Mouse (Mus musculus) intestine, embryonic 15.5 days (tissue): Measurements from ENCODE around the gene Zfp335. TPM values are rescaled to one million over a fixed set of nuclear protein-coding genes. Genes with fewer than 3 reads are reported as not detected.
A peak's percentile ranks its signal among the peaks of the same experiment; 100 is the strongest.

Source experiments
- ATAC-seq: fragments of 200-750 bp; cut with Nextera tagmentation; 2 replicates; pipeline ENCODE4 v1.8.0; 2017; ENCODE audit warnings: moderate TSS enrichment, moderate library complexity
- H3K27ac ChIP-seq: fragments of 300-500 bp; sonication (generic); 2 replicates; pipeline ENCODE4 v1.5.1; 2015; ENCODE audit warnings: mild to moderate bottlenecking, inconsistent platforms
- H3K27me3 ChIP-seq: fragments of 300-500 bp; sonication (generic); replicated peaks from 2 replicates; pipeline ENCODE4 v1.6.1; 2015; ENCODE audit warnings: inconsistent platforms
- H3K36me3 ChIP-seq: fragments of 300-500 bp; sonication (generic); 2 replicates; pipeline ENCODE4 v1.6.1; 2015; ENCODE audit warnings: inconsistent platforms
- H3K4me1 ChIP-seq: fragments of 300-500 bp; sonication (generic); replicated peaks from 2 replicates; pipeline ENCODE4 v1.6.1; 2015; ENCODE audit warnings: inconsistent platforms
- H3K4me2 ChIP-seq: fragments of 300-500 bp; sonication (generic); replicated peaks from 2 replicates; pipeline ENCODE4 v1.6.1; 2015; ENCODE audit warnings: mild to moderate bottlenecking, inconsistent platforms
- H3K4me3 ChIP-seq: fragments of 300-500 bp; sonication (generic); replicated peaks from 2 replicates; pipeline ENCODE4 v1.5.1; 2015; ENCODE audit warnings: inconsistent platforms
- H3K9ac ChIP-seq: fragments of 300-500 bp; sonication (generic); 2 replicates; pipeline ENCODE4 v1.6.1; 2015; ENCODE audit warnings: inconsistent platforms
- H3K9me3 ChIP-seq: fragments of 300-500 bp; sonication (generic); 2 replicates; pipeline ENCODE4 v1.6.1; 2016; ENCODE audit warnings: inconsistent platforms
- WGBS: fragments of 180-500 bp; shearing (Covaris S2); methylation state at CpG from one replicate; pipeline ENCODE4 v1.1.7; 2015; 5-methylcytosine and 5-hydroxymethylcytosine counted together
- polyA plus RNA-seq: library from polyadenylated mRNA; unstranded; fragments of >200 nt; fragmentation: Nextera tagmentation; extraction: Ambion mirVana; gene quantifications from 2 replicates; pipeline ENCODE4 v1.2.1, GENCODE M21; 2015

The Zfp335 gene
- polyA plus RNA-seq, 1 experiment from 2014 or later, result 10.7 TPM

DNA sequence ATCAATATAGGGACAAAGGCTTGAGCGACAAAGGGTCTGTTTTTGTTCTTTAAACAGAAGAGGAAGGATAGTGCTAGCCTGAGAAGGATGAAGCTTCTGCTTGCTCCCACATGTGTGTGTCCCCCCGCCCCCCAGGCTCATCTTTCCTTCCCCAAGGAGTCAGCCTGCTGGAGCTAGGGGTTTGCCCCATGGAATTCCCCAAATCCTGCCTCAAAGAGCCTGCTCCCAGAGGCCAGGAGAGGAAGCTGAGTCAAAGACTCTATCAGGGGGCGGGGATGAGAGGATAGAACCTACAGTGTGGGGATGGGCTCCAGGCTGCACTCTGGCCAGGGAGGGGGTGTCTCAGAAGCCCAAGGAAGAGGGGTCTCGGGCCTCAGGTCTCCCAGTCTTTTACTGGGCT is 35.9 kb upstream of the Zfp335 start:
- H3K4me3 ChIP-seq, result no peak overlapping the region
- H3K4me2 ChIP-seq, result no peak overlapping the region
- peaks cover 14% of the 10 kb centered on the region; the same call in 1 of the 2 replicates for H3K4me1 ChIP-seq
- no peak overlapping the region for H3K27ac ChIP-seq
- ATAC-seq, result no peak
- no peak overlapping the region for H3K9ac ChIP-seq
- peaks cover 60% of the 10 kb centered on the region for H3K27me3 ChIP-seq
- H3K36me3 ChIP-seq, result no peaks in the 10 kb centered on the region
- no peaks in the 10 kb centered on the region for H3K9me3 ChIP-seq
- 43% methylated on average over 4 of the region's 4 CpGs for WGBS

DNA sequence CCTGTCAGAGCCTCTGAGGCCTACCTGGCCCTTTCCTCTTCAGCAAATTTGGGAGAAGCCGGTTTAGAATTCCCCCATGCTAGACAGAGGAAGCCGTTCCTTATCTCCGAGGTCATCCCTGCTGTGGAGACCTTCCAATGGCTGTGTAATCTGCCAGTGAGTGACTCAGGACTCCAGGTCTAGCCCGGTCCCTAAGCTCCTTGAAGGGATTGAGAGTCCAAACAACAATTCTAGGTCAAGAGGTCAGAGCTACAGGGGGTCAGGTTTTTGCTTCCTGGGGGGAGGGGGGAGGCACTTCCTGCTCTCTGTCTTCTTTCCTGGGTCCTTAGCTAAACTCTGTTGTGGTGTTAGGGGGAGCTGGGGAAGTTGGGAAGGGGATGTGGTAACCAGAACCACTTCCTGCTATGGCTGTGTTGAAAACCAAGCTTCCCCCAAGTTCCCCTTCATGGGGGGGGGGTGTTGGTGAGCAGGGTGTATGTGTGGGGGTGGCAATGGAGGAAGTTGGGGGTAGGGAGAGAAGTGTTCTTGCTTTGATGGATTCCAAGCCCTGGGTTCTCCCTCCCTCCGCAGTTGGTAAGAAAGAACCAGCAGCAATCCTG is 31.2 kb upstream of the Zfp335 start:
- Histone ChIP-seq H3K4me3 (no peak overlapping the region), H3K4me1 (peaks cover 21% of the 10 kb centered on the region), H3K9ac (no peak overlapping the region), H3K4me2 (no peak overlapping the region), H3K9me3 (no peaks in the 10 kb centered on the region), H3K27me3 (peaks cover 36% of the 10 kb centered on the region), H3K27ac (no peak overlapping the region), H3K36me3 (no peaks in the 10 kb centered on the region)
- no peak for ATAC-seq
- WGBS, result 21% methylated on average over 5 of the region's 5 CpGs

DNA sequence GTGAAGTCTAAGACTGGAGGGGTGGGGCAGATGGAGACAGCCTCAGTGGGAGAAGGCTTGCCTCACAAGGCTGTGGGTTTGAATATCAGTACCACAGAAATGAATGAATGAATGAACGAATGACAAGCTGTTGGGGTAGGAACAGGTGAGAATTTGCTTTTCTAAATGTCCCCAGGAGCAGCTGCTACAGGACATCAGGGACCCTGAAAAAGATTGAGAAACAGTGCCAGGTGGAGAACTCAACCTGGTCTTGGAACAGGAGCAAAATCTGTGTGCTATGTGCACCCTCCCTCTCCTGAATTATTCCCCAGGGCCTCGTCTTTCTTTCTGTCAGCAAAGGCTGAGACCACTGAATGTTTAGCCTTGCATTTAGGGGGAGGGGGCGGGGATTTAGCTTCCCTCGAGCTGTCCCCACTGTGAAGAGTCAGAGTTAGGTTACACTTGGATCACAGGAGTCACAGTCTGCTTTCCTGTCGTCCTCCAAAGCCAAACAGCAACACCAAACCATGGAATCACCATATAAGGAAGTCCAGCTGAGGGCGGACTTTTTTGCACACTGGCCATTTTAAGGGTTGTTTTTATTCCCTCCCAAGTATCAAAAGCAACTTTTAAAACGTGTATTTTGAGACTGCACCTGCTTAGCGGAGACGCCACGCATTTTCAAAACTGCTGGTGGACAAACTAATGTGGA is 28.7 kb upstream of the Zfp335 start, which contains the start of gene Mmp9:
Gene Mmp9 (plus strand): TSS at position 641 of the 691 bp plus-strand sequence.
- Histone ChIP-seq H3K27ac (no peak within 1 kb of the TSS), H3K4me3 (no peak within 1 kb of the TSS), H3K9ac (no peak within 1 kb of the TSS), H3K36me3 (no peaks in the 10 kb centered on the region), H3K4me2 (no peak within 1 kb of the TSS), H3K4me1 (peaks cover 21% of the 10 kb centered on the region), H3K9me3 (no peaks in the 10 kb centered on the region), H3K27me3 (peaks cover 32% of the 10 kb centered on the region)
- ATAC-seq, result no peak
- WGBS, result 27% methylated on average over 10 of the region's 10 CpGs

DNA sequence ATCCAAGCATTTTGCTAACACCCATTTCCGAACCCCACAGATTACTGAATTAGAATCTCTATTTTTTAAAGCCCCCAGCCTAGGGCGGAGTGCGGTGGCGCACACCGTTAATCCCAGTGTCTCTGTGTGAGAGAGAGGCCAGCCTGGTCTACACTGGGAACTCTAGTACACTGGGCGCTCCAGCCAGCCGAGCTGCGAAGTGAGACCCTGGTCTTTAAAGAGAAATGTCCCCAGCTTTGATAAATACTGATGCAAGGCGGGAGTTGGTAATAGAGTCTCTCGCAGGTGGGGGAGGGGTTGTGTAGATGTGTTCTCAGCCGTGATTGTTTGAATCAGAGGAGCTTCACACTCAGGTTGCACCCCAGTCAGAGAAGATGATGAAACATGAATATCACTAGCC is 27.5 kb upstream of the Zfp335 start:
- 10% methylated on average over 11 of the region's 11 CpGs for WGBS
- 0 out of 2 replicates have a peak, but pooled peaks have one; percentile 16 for ATAC-seq
- H3K27me3 ChIP-seq, result peaks cover 32% of the 10 kb centered on the region
- no peak overlapping the region for H3K9ac ChIP-seq
- H3K27ac ChIP-seq, result no peak overlapping the region
- peak overlapping the region; percentile 77 for H3K4me2 ChIP-seq
- H3K4me1 ChIP-seq, result peaks cover 21% of the 10 kb centered on the region
- H3K9me3 ChIP-seq, result no peaks in the 10 kb centered on the region
- H3K36me3 ChIP-seq, result no peaks in the 10 kb centered on the region
- peak overlapping the region; percentile 31 for H3K4me3 ChIP-seq

DNA sequence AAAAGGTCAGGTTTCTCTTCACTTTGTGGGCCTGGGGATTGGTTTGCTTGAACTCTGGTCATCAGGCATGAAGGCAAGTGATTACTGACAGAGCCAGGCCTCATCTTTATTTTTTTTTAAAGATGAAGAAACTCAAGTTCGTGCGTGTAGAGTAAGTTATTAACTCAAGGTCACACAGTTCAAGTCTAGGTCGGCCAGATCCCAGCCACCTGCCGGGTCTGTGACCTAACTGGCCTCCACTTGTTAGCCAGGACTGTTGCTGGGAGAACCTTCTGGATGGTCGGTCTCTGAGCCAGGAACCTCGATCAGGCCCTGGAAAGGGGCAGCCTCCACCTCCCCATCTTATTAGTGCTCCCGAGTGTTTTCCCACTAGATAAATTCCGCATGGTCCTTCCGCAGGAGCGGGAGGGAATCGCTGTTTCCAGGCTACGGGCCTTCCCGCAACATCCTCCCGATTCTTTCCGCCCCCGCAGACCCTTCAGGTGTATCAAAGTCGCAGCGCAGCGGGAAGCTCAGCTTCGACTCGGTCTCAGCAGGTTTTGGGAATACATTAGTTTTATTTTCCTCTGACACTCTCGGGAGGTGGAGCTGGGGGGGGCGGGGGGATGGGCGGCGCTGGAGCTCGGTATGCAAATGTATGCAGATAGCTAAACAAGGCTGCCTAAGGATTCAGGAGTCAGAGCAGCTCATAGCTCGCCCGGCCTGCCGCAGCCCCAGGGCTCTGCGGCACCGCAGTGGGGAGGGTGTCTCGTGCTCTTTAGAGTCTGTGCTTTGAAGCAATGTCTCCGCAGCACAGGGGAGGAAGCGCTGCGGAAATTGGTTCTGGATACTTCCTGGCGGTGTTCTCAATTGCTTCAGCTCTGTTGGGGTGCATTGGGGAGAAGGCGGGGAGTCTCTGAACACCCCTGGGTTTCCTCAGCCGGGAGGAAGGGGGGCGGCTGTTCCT is 26.9 kb upstream of the Zfp335 start:
- no peaks in the 10 kb centered on the region for H3K36me3 ChIP-seq
- no peaks in the 10 kb centered on the region for H3K9me3 ChIP-seq
- H3K9ac ChIP-seq, result 0 out of 2 replicates have a peak overlapping the region, but pooled peaks have one; percentile 8
- H3K27ac ChIP-seq, result no peak overlapping the region
- H3K4me1 ChIP-seq, result peaks cover 21% of the 10 kb centered on the region
- peak overlapping the region; percentile 77 for H3K4me2 ChIP-seq
- 4% methylated on average over 39 of the region's 39 CpGs for WGBS
- H3K4me3 ChIP-seq, result peak overlapping the region; percentile 31
- ATAC-seq, result peak; percentile 73
- H3K27me3 ChIP-seq, result peaks cover 32% of the 10 kb centered on the region

DNA sequence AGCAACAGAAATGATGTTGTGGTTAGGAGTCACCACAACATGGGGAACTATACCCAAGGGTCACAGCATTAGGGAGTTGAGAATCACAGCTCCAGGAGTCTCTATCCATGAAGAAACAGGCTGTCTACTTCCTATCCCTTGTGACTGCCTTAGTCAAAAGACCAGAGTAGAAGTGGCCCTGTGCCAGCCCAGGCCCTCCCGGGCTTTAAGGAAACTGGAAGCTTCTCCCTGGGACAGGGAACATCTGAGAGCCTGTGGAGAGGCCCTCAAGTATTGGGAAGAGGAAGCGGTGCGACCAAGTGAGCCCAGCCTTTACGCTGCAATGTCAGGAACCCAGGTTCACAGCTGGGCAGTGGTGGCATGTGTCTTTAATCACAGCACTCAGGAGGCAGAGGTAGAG is 24.4 kb upstream of the Zfp335 start:
- ATAC-seq, result no peak
- Histone ChIP-seq H3K4me2 (no peak overlapping the region), H3K4me3 (no peak overlapping the region), H3K27me3 (peaks cover 34% of the 10 kb centered on the region), H3K4me1 (peaks cover 25% of the 10 kb centered on the region), H3K9me3 (no peaks in the 10 kb centered on the region), H3K36me3 (no peaks in the 10 kb centered on the region), H3K9ac (no peak overlapping the region), H3K27ac (no peak overlapping the region)
- 64% methylated on average over 4 of the region's 4 CpGs for WGBS

DNA sequence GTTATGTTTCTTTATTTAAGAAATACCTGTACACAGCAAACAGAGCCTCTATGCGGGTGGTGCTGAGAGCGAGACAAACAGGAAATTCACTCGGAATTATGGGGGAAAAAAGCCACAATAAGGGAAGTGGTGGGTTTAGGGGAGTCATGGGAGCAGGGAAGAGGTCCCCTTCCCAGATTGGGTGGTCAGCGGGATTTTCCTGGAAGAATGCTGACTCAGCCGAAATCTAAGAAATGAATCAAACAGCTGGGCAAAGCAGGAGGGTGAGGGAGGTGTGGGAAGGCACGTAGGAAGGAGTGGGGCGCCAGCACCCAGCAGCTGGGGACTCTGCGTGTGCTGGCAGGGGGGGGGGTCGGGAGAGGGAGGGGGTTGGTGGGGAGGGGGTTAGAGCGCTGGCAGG is 22.0 kb upstream of the Zfp335 start:
- Histone ChIP-seq H3K9me3 (no peaks in the 10 kb centered on the region), H3K27ac (no peak overlapping the region), H3K36me3 (no peaks in the 10 kb centered on the region), H3K27me3 (peaks cover 19% of the 10 kb centered on the region), H3K4me1 (peaks cover 12% of the 10 kb centered on the region), H3K4me2 (no peak overlapping the region), H3K4me3 (no peak overlapping the region), H3K9ac (no peak overlapping the region)
- no peak for ATAC-seq
- WGBS, result 33% methylated on average over 8 of the region's 10 CpGs

DNA sequence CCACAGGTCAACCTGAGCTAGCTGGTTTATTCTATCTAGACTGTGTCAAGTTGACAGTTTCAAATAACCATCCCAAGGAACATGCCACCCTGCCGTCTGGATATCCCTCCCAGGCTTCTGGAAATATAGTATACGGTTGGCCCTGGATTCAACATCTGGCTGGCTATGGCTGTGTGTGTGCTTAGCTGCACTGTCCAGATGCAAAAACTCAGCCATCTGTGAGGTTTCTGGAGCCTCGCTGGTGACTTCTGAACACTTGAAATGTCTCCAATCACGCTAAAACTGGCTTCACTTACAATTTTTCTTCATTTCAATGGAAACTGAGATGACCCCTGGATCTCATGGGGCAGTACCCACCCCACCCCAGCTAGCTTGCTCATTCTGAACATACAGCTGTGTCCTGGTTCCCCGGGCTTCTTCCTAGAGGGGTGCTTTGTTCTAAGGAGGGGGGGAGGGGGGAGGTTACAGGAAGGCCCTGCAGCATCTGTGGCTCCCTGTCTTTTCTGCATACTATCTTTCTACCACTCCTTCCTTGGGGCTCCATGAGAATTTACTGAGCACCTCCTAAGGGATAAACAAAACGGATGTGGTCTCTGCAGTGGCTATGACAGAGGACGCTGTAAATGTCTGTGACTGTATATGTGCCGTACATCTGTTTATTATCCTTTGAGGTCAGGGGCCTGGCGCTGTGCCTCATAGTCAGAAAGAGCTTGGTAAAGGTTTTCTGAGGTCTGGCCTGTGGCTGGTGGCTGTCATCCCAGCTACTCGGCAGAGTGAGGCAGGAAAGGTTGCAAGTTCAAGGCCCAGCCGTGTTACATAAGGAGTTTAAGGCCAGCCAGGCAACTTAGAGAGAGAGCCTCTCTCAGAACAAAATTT is 19.4 kb upstream of the Zfp335 start:
- Histone ChIP-seq H3K9ac (no peak overlapping the region), H3K4me1 (peaks cover 8% of the 10 kb centered on the region; the same call in 1 of the 2 replicates), H3K27me3 (peaks cover 5% of the 10 kb centered on the region; the same call in 1 of the 2 replicates), H3K4me2 (no peak overlapping the region), H3K27ac (peak overlapping the region; percentile 70), H3K36me3 (no peaks in the 10 kb centered on the region), H3K4me3 (no peak overlapping the region), H3K9me3 (no peaks in the 10 kb centered on the region)
- peak; percentile 71 for ATAC-seq
- 29% methylated on average over 11 of the region's 11 CpGs for WGBS

DNA sequence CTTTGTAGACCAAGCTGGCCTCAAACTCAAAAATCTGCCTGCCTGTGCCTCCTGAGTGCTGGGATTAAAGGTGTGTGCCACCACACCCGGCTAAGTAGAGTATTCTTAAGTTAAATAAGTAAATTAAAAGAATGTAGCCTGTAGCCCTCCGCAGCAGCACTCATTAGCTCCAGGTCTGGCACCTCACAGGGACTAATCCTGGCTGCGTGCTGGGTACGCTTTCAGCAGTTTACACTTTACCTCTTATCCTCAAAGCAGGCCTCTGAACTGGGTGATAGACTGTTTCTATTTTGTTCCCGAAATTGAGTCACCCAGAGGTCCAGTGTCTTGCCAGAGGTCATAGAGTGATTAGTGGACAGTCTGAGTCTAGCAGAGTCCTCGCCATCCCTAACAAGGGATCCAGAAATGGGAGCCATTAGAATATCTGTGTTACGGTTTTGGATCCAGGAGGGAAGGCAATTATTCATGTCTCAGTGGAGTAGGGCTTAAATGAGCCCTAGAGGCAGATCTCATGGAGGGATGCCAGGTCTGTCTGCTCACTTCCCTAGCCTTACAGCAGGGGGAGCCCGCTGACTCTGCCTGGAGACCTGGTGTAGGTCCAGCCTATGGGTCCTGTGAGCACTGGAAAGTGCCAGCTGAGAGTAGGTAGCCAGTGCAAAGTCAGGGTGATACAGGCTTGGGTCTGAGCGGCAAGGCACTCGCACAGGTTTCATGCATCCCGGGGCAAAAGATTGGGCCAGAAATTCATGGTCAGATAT is 12.7 kb upstream of the Zfp335 start:
- H3K9ac ChIP-seq, result no peak overlapping the region
- no peaks in the 10 kb centered on the region for H3K9me3 ChIP-seq
- no peak overlapping the region for H3K4me3 ChIP-seq
- no peaks in the 10 kb centered on the region for H3K4me1 ChIP-seq
- H3K27ac ChIP-seq, result no peak overlapping the region
- no peaks in the 10 kb centered on the region for H3K36me3 ChIP-seq
- no peak overlapping the region for H3K4me2 ChIP-seq
- peak; percentile 62 for ATAC-seq
- no peaks in the 10 kb centered on the region for H3K27me3 ChIP-seq
- 38% methylated on average over 11 of the region's 11 CpGs for WGBS

DNA sequence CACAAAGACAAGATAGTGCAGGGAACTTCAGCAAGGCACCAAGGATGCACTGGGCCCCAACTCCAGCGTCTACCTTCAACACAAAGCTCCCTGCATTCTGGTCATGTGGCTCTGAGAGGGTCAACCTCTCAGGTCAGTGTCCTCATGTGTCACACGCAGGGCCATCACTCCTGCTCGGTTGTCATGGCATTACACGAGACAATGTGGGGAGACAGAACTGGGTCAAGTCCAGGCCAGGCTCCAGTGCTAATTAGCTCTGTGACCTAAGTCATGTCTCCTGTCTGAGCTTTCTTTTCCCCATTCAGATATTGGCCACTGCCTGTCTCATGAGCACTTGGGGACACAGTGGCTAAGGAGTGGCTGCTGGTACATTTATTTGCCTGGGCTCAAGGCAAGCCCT is 11.7 kb upstream of the Zfp335 start:
- H3K9ac ChIP-seq, result no peak overlapping the region
- 64% methylated on average over 4 of the region's 4 CpGs for WGBS
- H3K27me3 ChIP-seq, result no peaks in the 10 kb centered on the region
- H3K4me3 ChIP-seq, result no peak overlapping the region
- H3K4me2 ChIP-seq, result no peak overlapping the region
- H3K4me1 ChIP-seq, result no peaks in the 10 kb centered on the region
- no peaks in the 10 kb centered on the region for H3K36me3 ChIP-seq
- ATAC-seq, result no peak
- H3K27ac ChIP-seq, result no peak overlapping the region
- H3K9me3 ChIP-seq, result no peaks in the 10 kb centered on the region

DNA sequence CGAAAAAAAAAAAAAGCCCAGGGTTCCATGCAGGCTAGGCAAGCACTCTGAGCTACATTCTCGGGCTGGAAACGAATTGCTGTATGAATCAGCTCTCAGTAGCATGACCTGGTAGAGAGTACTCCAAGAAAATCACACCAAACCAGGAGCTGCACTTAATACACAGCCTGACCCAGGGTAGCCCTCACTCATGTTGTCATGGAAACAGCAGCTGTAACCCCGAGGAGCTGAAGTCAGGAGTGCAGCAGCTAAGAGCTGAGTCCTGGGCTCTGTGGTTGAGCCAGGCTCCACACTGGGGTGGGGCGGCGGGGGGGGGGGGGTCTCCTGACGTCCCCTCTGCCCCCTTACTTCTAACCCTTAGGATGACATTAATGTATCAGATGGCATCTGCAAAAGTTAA is 10.4 kb upstream of the Zfp335 start:
- Histone ChIP-seq H3K27ac (no peak overlapping the region), H3K27me3 (no peaks in the 10 kb centered on the region), H3K4me2 (no peak overlapping the region), H3K9me3 (no peaks in the 10 kb centered on the region), H3K4me1 (no peaks in the 10 kb centered on the region), H3K9ac (no peak overlapping the region), H3K4me3 (no peak overlapping the region), H3K36me3 (no peaks in the 10 kb centered on the region)
- WGBS, result 51% methylated on average over 7 of the region's 7 CpGs
- 0 out of 2 replicates have a peak, but pooled peaks have one; percentile 21 for ATAC-seq
